Mouse (Mus musculus) kidney, embryonic 14.5 days (tissue): ENCODE results near the gene Ywhag. TPM values are rescaled to one million over a fixed set of nuclear protein-coding genes. Genes with fewer than 3 reads are reported as not detected.

Experiments
- polyA plus RNA-seq: library from polyadenylated mRNA; unstranded; fragments of >200 nt; fragmentation: Nextera tagmentation; extraction: Ambion mirVana; gene quantifications from 2 replicates; pipeline ENCODE4 v1.2.1, GENCODE M21; 2014

Ywhag gene
- polyA plus RNA-seq, 1 experiment from 2014 or later, result 90.2 TPM

Other genes with a start within 250 kb of the Ywhag start
- 64.7 and 65.1 TPM in 2 replicates for gene Tmem120a, start 190.2 kb downstream of the Ywhag start, polyA plus RNA-seq
- gene Styxl1, start 156.2 kb downstream of the Ywhag start, polyA plus RNA-seq, result 0.19 and 0.72 TPM in 2 replicates
- 429 and 590 TPM in 2 replicates for gene Mdh2, start 156.1 kb downstream of the Ywhag start, polyA plus RNA-seq
- gene Srrm3, start 127.7 kb downstream of the Ywhag start, polyA plus RNA-seq, result 0.09 and 0.11 TPM in 2 replicates
- gene Hspb1, start 46.7 kb downstream of the Ywhag start, polyA plus RNA-seq, result 32.4 and 36.9 TPM in 2 replicates
- gene Ssc4d, start 39.9 kb upstream of the Ywhag start, polyA plus RNA-seq, result 10.2 and 10.3 TPM in 2 replicates
- 0.29 TPM in 1 of 2 replicates, not detected in the other for gene Zp3, start 45.5 kb upstream of the Ywhag start, polyA plus RNA-seq
- gene Dtx2, start 60.2 kb upstream of the Ywhag start, polyA plus RNA-seq, result 24.0 and 26.6 TPM in 2 replicates
- gene Upk3b, start 103.9 kb upstream of the Ywhag start, polyA plus RNA-seq, result 0.85 and 0.99 TPM in 2 replicates
- 1.3 and 2.2 TPM in 2 replicates for gene Upk3bl, start 119.9 kb upstream of the Ywhag start, polyA plus RNA-seq
- 13.5 and 17.5 TPM in 2 replicates for gene Rasa4, start 149.3 kb upstream of the Ywhag start, polyA plus RNA-seq
- 270 and 326 TPM in 2 replicates for gene Polr2j, start 182.0 kb upstream of the Ywhag start, polyA plus RNA-seq
- gene Lrwd1, start 201.5 kb upstream of the Ywhag start, polyA plus RNA-seq, result 32.2 and 40.0 TPM in 2 replicates
- 12.5 and 16.0 TPM in 2 replicates for gene Alkbh4, start 201.5 kb upstream of the Ywhag start, polyA plus RNA-seq
- gene Orai2, start 236.1 kb upstream of the Ywhag start, polyA plus RNA-seq, result 5.6 and 6.6 TPM in 2 replicates